Mouse (Mus musculus) ES-E14 (cell line): ENCODE measurements around the gene Otud4. TPM values are rescaled to one million over a fixed set of nuclear protein-coding genes. Genes with fewer than 3 reads are reported as not detected.

Experiments used
- DNase-seq: peaks from one replicate; pipeline ENCODE4 v3.0.0-alpha.2; 2013; ENCODE audit warnings: low read depth, low spot score
- H3K27ac ChIP-seq: 2 replicates; pipeline ENCODE4 v1.5.1; 2012; ENCODE audit warnings: low read depth, mild to moderate bottlenecking, low read length, moderate library complexity, mixed read lengths; ENCODE audit not compliant: poor library complexity, insufficient read depth, severe bottlenecking
- H3K36me3 ChIP-seq: 2 replicates; pipeline ENCODE4 v1.6.1; 2012; ENCODE audit warnings: mild to moderate bottlenecking, low read length, moderate library complexity, mixed read lengths; ENCODE audit not compliant: control insufficient read depth, poor library complexity, insufficient read depth, severe bottlenecking
- H3K4me1 ChIP-seq, 2 experiments: fragments of 150-350 bp in 1 of 2; sonication (generic) in 1 of 2; 2 replicates each; pipeline ENCODE4 v1.6.1; 2012; ENCODE audit warnings: low read length in 2 of 2, mild to moderate bottlenecking in 1 of 2, mixed read lengths in 1 of 2; ENCODE audit not compliant: control insufficient read depth in 2 of 2, insufficient read depth in 2 of 2, poor library complexity in 1 of 2
- H3K4me3 ChIP-seq, 2 experiments: fragments of 150-350 bp in 1 of 2; sonication (generic) in 1 of 2; 2 replicates each; pipeline ENCODE4 v1.5.1; 2012; ENCODE audit warnings: low read length in 2 of 2, low read depth in 1 of 2, mild to moderate bottlenecking in 1 of 2, mixed read lengths in 1 of 2; ENCODE audit not compliant: insufficient read depth in 1 of 2, poor library complexity in 1 of 2, severe bottlenecking in 1 of 2
- H3K9ac ChIP-seq: 2 replicates; pipeline ENCODE4 v1.6.1; 2012; ENCODE audit warnings: low read depth, mild to moderate bottlenecking, low read length, mixed read lengths; ENCODE audit not compliant: poor library complexity, insufficient read depth, severe bottlenecking
- H3K9me3 ChIP-seq: fragments of 150-350 bp; sonication (generic); 2 replicates; pipeline ENCODE4 v1.6.1; 2012; ENCODE audit warnings: low read depth, mild to moderate bottlenecking, low read length; ENCODE audit not compliant: control insufficient read depth, insufficient read depth
- CHD2 ChIP-seq: IDR thresholded peaks from 2 replicates; pipeline ENCODE4 v1.6.1; 2014; ENCODE audit warnings: mild to moderate bottlenecking, low read depth, low read length, inconsistent platforms
- HCFC1 ChIP-seq: IDR thresholded peaks from 2 replicates; pipeline ENCODE4 v1.6.1; 2012; ENCODE audit warnings: low read length, inconsistent platforms, borderline replicate concordance; ENCODE audit not compliant: insufficient read depth
- MAFK ChIP-seq: IDR thresholded peaks from 2 replicates; pipeline ENCODE4 v1.6.1; 2014; ENCODE audit warnings: mild to moderate bottlenecking, low read depth, low read length, inconsistent platforms; ENCODE audit not compliant: insufficient read depth
- ZC3H11A ChIP-seq: IDR thresholded peaks from 2 replicates; pipeline ENCODE4 v1.6.1; 2012; ENCODE audit warnings: low read depth, mild to moderate bottlenecking, inconsistent platforms, low read length, borderline replicate concordance
- ZNF384 ChIP-seq: IDR thresholded peaks from 2 replicates; pipeline ENCODE4 v1.6.1; 2012; ENCODE audit warnings: low read depth, low read length, inconsistent platforms
- in situ Hi-C, 2 experiments: fragments of 600-800 bp; cut with MboI; formaldehyde crosslinking; loops; one replicate each; pipeline ENCODE4 v1.15.1; 2025; ENCODE audit warnings: low sequenced_read_pairs in 2 of 2, inconsistent platforms in 1 of 2; ENCODE audit not compliant: unreplicated experiment in 2 of 2
- total RNA-seq: library from RNA; depleted of rRNA; stranded (reverse); fragments of 300-350 nt; gene quantifications from 2 replicates; pipeline ENCODE4 v1.2.3, GENCODE M21; 2012

Gene Otud4
- total RNA-seq, 1 experiment = 74.2 TPM

DNA sequence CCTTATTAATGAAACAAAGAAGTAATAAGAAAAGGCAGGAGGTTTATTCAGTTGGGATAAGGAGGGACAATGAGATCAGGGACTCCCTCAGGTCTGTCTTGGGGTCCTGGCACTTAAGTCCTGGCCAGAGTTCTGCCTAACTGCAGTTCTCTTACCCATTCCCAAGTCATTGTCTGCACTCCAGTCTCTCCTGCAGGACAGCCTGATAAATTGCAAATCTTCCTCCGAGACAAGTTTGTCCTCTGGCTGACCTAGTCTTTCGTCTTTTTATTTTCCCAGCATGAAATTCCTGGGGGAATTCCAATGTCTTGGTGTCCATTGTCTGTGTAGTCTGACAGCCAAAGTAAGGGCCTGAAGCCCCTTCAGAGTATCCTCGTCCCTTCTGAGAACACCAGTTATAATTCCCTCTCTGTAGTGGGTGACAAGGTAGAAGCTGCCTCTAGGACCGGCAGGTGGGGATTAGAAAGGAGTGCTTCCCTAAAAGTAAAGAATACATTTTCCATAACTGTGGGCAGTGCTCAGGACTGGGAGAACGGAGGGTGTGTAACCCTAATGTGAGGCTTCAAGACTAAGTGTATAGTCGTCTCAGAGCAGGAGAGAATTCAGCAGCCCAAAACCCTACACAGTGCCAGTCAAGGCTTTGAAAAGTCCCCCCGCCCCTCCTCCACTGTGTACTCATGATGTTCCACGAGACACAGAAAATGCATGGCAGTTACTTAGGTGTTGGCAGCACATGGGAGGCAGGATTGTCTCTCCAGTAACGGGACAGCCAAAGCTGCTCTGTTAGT is 18.7 kb upstream of the Otud4 start:
- Histone ChIP-seq H3K9ac (no peak overlapping the region), H3K4me1 (peaks cover 3 to 8% of the 10 kb centered on the region in 2 experiments; a peak in 2 of 4 replicates), H3K27ac (no peak overlapping the region), H3K36me3 (no peaks in the 10 kb centered on the region), H3K9me3 (no peaks in the 10 kb centered on the region), H3K4me3 (no peak overlapping the region)
- DNase-seq = no peak
- TF ChIP-seq CHD2 (no peak), HCFC1 (no peak), MAFK (no peak), ZNF384 (no peak), ZC3H11A (no peak)
- in situ Hi-C loops = no loop called here

DNA sequence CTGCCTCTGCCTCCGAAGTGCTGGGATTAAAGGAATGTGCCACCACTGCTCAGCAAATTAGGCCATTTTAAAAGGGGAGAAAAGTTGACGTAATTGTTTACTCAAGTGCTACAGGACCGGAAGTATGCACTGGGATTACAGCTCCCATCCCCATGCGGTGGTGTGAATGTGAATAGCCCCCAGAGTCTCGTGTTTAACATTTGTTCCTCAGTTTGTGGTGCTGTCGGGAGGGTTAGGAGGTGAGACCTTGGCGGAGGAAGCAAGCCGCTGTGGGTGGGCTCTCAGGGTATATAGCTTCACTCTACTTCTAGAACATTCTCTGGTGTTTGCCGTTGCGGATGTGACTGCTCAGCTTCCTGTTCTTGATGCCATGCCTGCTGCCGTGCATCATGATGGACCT is 17.1 kb upstream of the Otud4 start:
- Histone ChIP-seq H3K4me3 (no peak overlapping the region), H3K36me3 (no peaks in the 10 kb centered on the region), H3K27ac (no peak overlapping the region), H3K9me3 (no peaks in the 10 kb centered on the region), H3K4me1 (peaks cover 3 to 8% of the 10 kb centered on the region in 2 experiments; a peak in 2 of 4 replicates), H3K9ac (no peak overlapping the region)
- no peak for DNase-seq
- TF ChIP-seq ZC3H11A (no peak), HCFC1 (peak; percentile 57; the same call in 1 of the 2 replicates)
- in situ Hi-C loops = no loop called here

DNA sequence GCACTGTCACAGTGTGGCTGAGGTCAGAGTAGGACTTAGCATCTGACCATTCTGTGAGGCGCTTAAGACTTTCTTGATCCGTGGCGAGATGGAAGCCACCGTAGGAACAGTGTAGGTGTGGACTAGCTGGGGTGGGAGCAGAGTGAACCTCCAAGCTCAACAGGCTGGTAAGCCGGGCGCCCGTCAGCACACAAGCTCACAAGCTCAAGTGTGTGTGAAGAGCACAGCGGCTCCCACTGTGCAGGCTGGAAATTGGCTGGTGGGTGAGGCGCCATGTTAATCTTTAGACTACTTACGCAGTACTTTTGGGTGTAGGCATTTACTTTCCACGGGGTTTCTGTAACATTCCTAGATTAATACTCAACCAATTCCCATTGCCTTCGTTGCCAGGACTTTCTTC is 16.1 kb upstream of the Otud4 start:
- peaks cover 3 to 8% of the 10 kb centered on the region in 2 experiments; a peak in 2 of 4 replicates for H3K4me1 ChIP-seq
- in situ Hi-C loops = no loop called here
- H3K36me3 ChIP-seq = no peaks in the 10 kb centered on the region
- H3K9ac ChIP-seq = peak overlapping the region; percentile 50; the same call in 1 of the 2 replicates
- no peak for DNase-seq
- TF ChIP-seq ZC3H11A = no peak
- no peak for TF ChIP-seq CHD2
- TF ChIP-seq MAFK = no peak
- no peak for TF ChIP-seq HCFC1
- TF ChIP-seq ZNF384 = no peak
- no peaks in the 10 kb centered on the region for H3K9me3 ChIP-seq
- H3K27ac ChIP-seq = no peak overlapping the region
- peak overlapping the region; percentile 14 to 31; a peak in 2 of 4 replicates for H3K4me3 ChIP-seq

DNA sequence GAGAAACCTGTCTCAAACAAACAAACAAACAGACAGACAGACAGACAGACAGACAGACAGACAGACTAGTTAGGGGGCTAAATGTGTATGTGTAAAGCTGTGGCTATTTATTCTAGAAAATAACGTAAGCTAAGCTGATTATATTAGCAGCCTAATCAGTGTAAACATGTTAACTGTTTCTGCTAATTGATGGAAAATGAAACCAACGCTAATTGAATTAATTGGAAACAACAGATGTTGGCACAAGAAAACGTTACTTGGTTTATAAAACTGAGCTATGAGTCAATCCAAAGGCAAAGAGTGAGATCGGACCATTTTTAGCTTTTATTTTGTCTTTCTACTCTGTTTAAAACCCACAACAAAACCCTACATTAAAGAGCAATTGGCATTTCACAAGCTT is 15.0 kb upstream of the Otud4 start:
- Histone ChIP-seq H3K36me3 (no peaks in the 10 kb centered on the region), H3K4me1 (peaks cover 3 to 8% of the 10 kb centered on the region in 2 experiments; a peak in 2 of 4 replicates), H3K9me3 (no peaks in the 10 kb centered on the region), H3K9ac (no peak overlapping the region), H3K27ac (no peak overlapping the region), H3K4me3 (no peak overlapping the region)
- TF ChIP-seq CHD2 (no peak), ZNF384 (no peak), MAFK (no peak), ZC3H11A (no peak), HCFC1 (no peak)
- in situ Hi-C loops = no loop called here
- no peak for DNase-seq
